Mouse (Mus musculus) heart, adult 2 months (tissue): ENCODE data around the gene Pcdh15.

Experiments used
- CTCF ChIP-seq: fragments of 200-600 bp; IDR thresholded peaks from 2 replicates; pipeline ENCODE4 v1.8.1; 2022; ENCODE audit warnings: antibody characterized with exemption, mild to moderate bottlenecking, moderate library complexity
- POLR2A ChIP-seq: fragments of 200-500 bp; IDR thresholded peaks from 2 replicates; pipeline ENCODE4 v1.6.1; 2011; ENCODE audit warnings: mild to moderate bottlenecking, low read depth, low read length, control low read depth; ENCODE audit not compliant: insufficient read depth

DNA sequence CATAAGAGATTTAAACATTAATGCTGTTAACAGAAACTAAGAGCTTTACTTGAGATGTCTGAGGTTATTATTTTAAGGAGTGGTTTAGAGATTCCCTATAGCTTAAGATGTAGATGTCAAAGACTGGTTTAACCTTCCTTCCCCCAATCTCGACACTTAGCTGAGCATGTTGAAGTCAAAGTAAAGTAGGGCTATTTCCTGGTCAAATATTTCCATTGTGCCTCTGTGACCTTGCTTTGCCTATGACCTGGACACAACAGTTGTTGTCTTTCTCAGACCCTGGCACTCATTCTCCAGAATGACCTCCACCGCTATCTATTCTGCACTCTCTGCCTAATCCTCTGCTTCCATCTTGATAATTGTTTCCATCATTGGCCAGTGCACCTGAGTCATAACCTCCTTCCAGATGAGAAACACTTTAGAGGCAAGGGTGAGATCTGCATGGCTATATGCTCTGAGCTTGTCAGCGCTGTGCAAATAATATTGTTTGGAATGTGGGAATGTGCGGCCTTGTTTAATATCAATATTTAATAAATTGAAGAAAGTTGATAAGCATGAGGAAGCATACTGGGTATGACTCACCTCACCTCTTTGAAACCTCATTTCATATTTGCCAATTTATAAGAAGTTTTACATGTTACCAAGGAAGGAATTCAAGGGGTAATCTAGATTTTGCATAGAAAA is 833.0 kb downstream of the Pcdh15 start:
- TF ChIP-seq CTCF (no peak), POLR2A (no peak)
